ENCODE assay signal across 9 mouse cellular contexts in the genomic region with DNA sequence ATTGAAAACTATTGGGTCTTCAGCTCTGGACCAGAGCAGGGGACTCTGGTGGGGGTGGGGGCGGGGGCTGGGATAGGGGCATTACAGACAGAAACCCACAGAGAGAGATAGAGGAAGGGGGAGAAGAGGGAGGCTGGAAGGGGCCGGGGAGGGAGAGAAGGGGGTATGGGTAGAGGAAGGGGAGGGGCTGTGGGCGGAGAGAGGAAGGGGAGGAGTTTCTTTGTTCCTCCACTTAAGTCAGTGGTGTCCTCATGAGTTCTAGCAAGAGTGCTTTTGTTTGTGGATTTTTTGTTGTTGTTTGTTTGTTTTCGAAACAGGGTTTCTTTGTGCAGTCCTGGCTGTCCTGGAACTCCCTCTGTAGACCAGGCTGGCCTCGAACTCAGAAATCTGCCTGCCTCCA. TPM values are rescaled to one million over a fixed set of nuclear protein-coding genes. Genes with fewer than 3 reads are reported as not detected.
DNase-seq lines count a peak whose midpoint lies in the region; ATAC-seq and TF ChIP-seq lines count a peak whose summit lies in the region.
"Had no signal": no experiment of that assay in that cellular context is flagged by ENCODE, and none has a peak within 500 bp of the region (broad histone marks: within the 10 kb centered on the region; RNA-seq: fewer than 3 reads in every experiment).

No protein-coding gene starts in this region.

- peak overlapping the region; percentile 38 for H3K4me2 ChIP-seq in hindbrain, postnatal 0 days (ENCODE audit: low read depth, low read length)

- no peak overlapping the region for H3K9ac ChIP-seq in hindbrain, postnatal 0 days (replicated peaks; ENCODE audit: low read length)

- WGBS in hindbrain, postnatal 0 days: 46% methylated on average over 5 of the region's 5 CpGs

- H3K4me1 ChIP-seq in erythroblast, embryonic 14.5 days (ENCODE audit: control insufficient read depth): peaks cover 14% of the 10 kb centered on the region
- H3K4me1 ChIP-seq in hindbrain, postnatal 0 days (ENCODE audit: insufficient read depth, low read length): no peaks in the 10 kb centered on the region

- H3K27ac ChIP-seq in hindbrain, postnatal 0 days: no peak overlapping the region

- no peaks in the 10 kb centered on the region for H3K27me3 ChIP-seq in erythroblast, embryonic 14.5 days (ENCODE audit: control insufficient read depth)
- H3K27me3 ChIP-seq in hindbrain, postnatal 0 days (ENCODE audit: insufficient read depth, low read length): no peaks in the 10 kb centered on the region
- H3K27me3 ChIP-seq: CH12.LX had no signal

- H3K4me3 ChIP-seq in erythroblast, embryonic 14.5 days (replicated peaks): peak overlapping the region; percentile 34
- H3K4me3 ChIP-seq in hindbrain, postnatal 0 days (ENCODE audit: low read length): no peak overlapping the region

- intact Hi-C loops in left cerebral cortex, postnatal 4 days (cut with DNase I): no loop called here

- no peaks in the 10 kb centered on the region for H3K9me3 ChIP-seq in erythroblast, embryonic 14.5 days (ENCODE audit: control insufficient read depth, low read length)
- H3K9me3 ChIP-seq in hindbrain, postnatal 0 days (ENCODE audit: low read length): no peaks in the 10 kb centered on the region

- no peak for TF ChIP-seq POLR2A in brain, embryonic 14.5 days (IDR thresholded peaks at IDR 0.05; ENCODE audit: borderline replicate concordance, extremely low read depth, insufficient read depth, insufficient read length, poor library complexity, severe bottlenecking)

- H3K36me3 ChIP-seq in erythroblast, embryonic 14.5 days (ENCODE audit: control insufficient read depth): no peaks in the 10 kb centered on the region
- H3K36me3 ChIP-seq in hindbrain, postnatal 0 days (ENCODE audit: insufficient read depth, low read length): no peaks in the 10 kb centered on the region

- ATAC-seq in erythroblast, adult 5-6 weeks (replicated peaks; ENCODE audit: low FRiP score, poor library complexity, severe bottlenecking): no peak
- ATAC-seq in hindbrain, postnatal 0 days: no peak
- peak; percentile 66 for ATAC-seq in megakaryocyte-erythroid progenitor cell, adult 5-6 weeks (replicated peaks; ENCODE audit: low FRiP score, low TSS enrichment, poor library complexity, severe bottlenecking)

- TF ChIP-seq CTCF in brain, embryonic 14.5 days (IDR thresholded peaks at IDR 0.05; ENCODE audit: borderline replicate concordance, extremely low read depth, insufficient read depth, insufficient read length): no peak
- TF ChIP-seq CTCF in hindbrain, postnatal 0 days (IDR thresholded peaks at IDR 0.05; ENCODE audit: low read depth): no peak

- DNase-seq in brain, embryonic 14.5 days (ENCODE audit: low read depth): peak; percentile 55
- DNase-seq in hindbrain, postnatal 0 days (ENCODE audit: low spot score): no peak
- peak; percentile 27 to 54 for DNase-seq in thymus, postnatal 10 days (ENCODE audit: low spot score in 2 of 2)
- no peak for DNase-seq in frontal cortex, adult 2 months (ENCODE audit: extremely low spot score in 1 of 2, low spot score in 1 of 2)
- no peak for DNase-seq in left cerebral cortex, postnatal 4 days

RNA-seq across cellular contexts. Expression of gene Cldn14, which starts 35.1 kb away (rescaled TPM):
- 0.04 TPM in 1 of 2 replicates, not detected in the other for polyA plus RNA-seq in erythroblast, embryonic 14.5 days (2012)
- not detected in 2 replicates for total RNA-seq in erythroblast, adult 5-6 weeks (2015; ENCODE audit: low replicate concordance)
- not detected in 2 replicates for total RNA-seq in erythroblast, adult 5-6 weeks (2017; ENCODE audit: low replicate concordance)
- polyA plus RNA-seq in brain, embryonic 14.5 days (2012; rRNA removed): 0.19 TPM in 1 of 2 replicates, not detected in the other
- 1.0 TPM in 1 of 2 replicates, not detected in the other for total RNA-seq in hindbrain, postnatal 0 days (2014; rRNA removed)
- 0.23 and 0.28 TPM in 2 replicates for polyA plus RNA-seq in hindbrain, postnatal 0 days (2015; fragmentation: Nextera tagmentation; extraction: Ambion mirVana)
- not detected in 2 replicates for total RNA-seq in megakaryocyte-erythroid progenitor cell, adult 5-6 weeks (2014; fragmentation: Nextera tagmentation)
- total RNA-seq in megakaryocyte-erythroid progenitor cell, adult 5-6 weeks (2017): not detected in 2 replicates
- 1.7 and 2.4 TPM in 2 replicates for polyA plus RNA-seq in frontal cortex, adult 2 months (2012; rRNA removed)
- not detected for total RNA-seq in left cerebral cortex, postnatal 4 days (2021)

Comparison
In these comparisons a context has a peak if more than half of its experiments do, and no peak if none do; other contexts are left out.
1. DNase-seq: peak in brain, embryonic 14.5 days (single experiment) and thymus, postnatal 10 days (2 of 2); none in hindbrain, postnatal 0 days (single experiment), frontal cortex, adult 2 months (0 of 2) and left cerebral cortex, postnatal 4 days (single experiment).